Comparison of ENCODE assay signal across 22 mouse cellular contexts in genomic region chr2:93510839-93511238, GRCm38 (mm10). TPM values are rescaled to one million over a fixed set of nuclear protein-coding genes. Genes with fewer than 3 reads are reported as not detected.
A peak's percentile ranks its signal among the peaks of the same experiment; 100 is the strongest.
DNase-seq lines count a peak whose midpoint lies in the region; ATAC-seq lines count a peak whose summit lies in the region.
"Had no signal": no experiment of that assay in that cellular context is flagged by ENCODE, and none has a peak within 500 bp of the region (broad histone marks: within the 10 kb centered on the region; RNA-seq: fewer than 3 reads in every experiment).

No protein-coding gene starts in this region.

- intact Hi-C loops in left cerebral cortex, postnatal 14 days (cut with DNase I) = no loop called here

- no peak for ATAC-seq in erythroid progenitor cell, adult 5-6 weeks (replicated peaks; ENCODE audit: low FRiP score, poor library complexity, severe bottlenecking)
- ATAC-seq: CD4-positive, CD25-positive, alpha-beta regulatory T cell, adult 4 months had no signal

- DNase-seq in left cerebral cortex, postnatal 14 days (ENCODE audit: low spot score in 2 of 2) = peak; percentile 39 to 68
- no peak for DNase-seq in left cerebral cortex, adult 9 months (ENCODE audit: low spot score in 2 of 2)
- peak; percentile 53 to 64 for DNase-seq in right cerebral cortex, postnatal 10 days (ENCODE audit: low spot score in 2 of 2)
- no peak for DNase-seq in right cerebral cortex, postnatal 14 days
- peak; percentile 63 to 66 for DNase-seq in adrenal gland, postnatal 36 days
- no peak for DNase-seq in kidney, postnatal 36 days
- DNase-seq: cerebellum, adult 8-10 months; embryo, embryonic 11 days; heart, postnatal 10 days; kidney, adult 11 months; liver; lung, postnatal 14 days; midbrain, embryonic 14.5 days had no signal

RNA-seq across cellular contexts. Expression of gene Cd82, which starts 47.9 kb away (rescaled TPM):
- 10 to 100 TPM in 1 of 2 experiments, 1 to 10 TPM in 1; 9.5 to 10.1 TPM for total RNA-seq in left cerebral cortex, postnatal 14 days (2021)
- 10 to 100 TPM; 34.6 to 63.8 TPM for total RNA-seq in adrenal gland, postnatal 36 days (2021)
- 310 and 373 TPM in 2 replicates for total RNA-seq in erythroid progenitor cell, adult 5-6 weeks (2015; ENCODE audit: low replicate concordance)
- 342 and 415 TPM in 2 replicates for total RNA-seq in erythroid progenitor cell, adult 5-6 weeks (2017; ENCODE audit: low replicate concordance)

RNA-seq across cellular contexts. Expression of gene Gm10803, which starts 49.5 kb away (rescaled TPM):
- not detected for total RNA-seq in left cerebral cortex, postnatal 14 days (2021)
- not detected for total RNA-seq in adrenal gland, postnatal 36 days (2021)
- total RNA-seq in erythroid progenitor cell, adult 5-6 weeks (2015; ENCODE audit: low replicate concordance) = not detected in 2 replicates
- total RNA-seq in erythroid progenitor cell, adult 5-6 weeks (2017; ENCODE audit: low replicate concordance) = not detected in 2 replicates
- total RNA-seq: ES-E14; gastrocnemius, adult 8-10 months; granulocyte monocyte progenitor cell, adult 5-6 weeks; heart, postnatal 10 days; layer of hippocampus, postnatal 25 days; left cerebral cortex, postnatal 36 days; megakaryocyte, adult 5-6 weeks; neutrophil, adult 5-6 weeks had no signal

Comparison
In these comparisons a context has a peak if more than half of its experiments do, and no peak if none do; other contexts are left out.
1. DNase-seq: peak in left cerebral cortex, postnatal 14 days (2 of 2), right cerebral cortex, postnatal 10 days (2 of 2) and adrenal gland, postnatal 36 days (2 of 2); none in left cerebral cortex, adult 9 months (0 of 2), right cerebral cortex, postnatal 14 days (single experiment) and kidney, postnatal 36 days (0 of 2).
2. RNA of gene Cd82, which starts 47.9 kb away (total RNA-seq): 310 to 415 TPM in erythroid progenitor cell, adult 5-6 weeks; 34.6 to 63.8 TPM in adrenal gland, postnatal 36 days and 9.5 to 10.1 TPM in left cerebral cortex, postnatal 14 days; every median in the first group is over 4 times any median in the second.